8 mouse cellular contexts compared by ENCODE assay signal in the genomic region with DNA sequence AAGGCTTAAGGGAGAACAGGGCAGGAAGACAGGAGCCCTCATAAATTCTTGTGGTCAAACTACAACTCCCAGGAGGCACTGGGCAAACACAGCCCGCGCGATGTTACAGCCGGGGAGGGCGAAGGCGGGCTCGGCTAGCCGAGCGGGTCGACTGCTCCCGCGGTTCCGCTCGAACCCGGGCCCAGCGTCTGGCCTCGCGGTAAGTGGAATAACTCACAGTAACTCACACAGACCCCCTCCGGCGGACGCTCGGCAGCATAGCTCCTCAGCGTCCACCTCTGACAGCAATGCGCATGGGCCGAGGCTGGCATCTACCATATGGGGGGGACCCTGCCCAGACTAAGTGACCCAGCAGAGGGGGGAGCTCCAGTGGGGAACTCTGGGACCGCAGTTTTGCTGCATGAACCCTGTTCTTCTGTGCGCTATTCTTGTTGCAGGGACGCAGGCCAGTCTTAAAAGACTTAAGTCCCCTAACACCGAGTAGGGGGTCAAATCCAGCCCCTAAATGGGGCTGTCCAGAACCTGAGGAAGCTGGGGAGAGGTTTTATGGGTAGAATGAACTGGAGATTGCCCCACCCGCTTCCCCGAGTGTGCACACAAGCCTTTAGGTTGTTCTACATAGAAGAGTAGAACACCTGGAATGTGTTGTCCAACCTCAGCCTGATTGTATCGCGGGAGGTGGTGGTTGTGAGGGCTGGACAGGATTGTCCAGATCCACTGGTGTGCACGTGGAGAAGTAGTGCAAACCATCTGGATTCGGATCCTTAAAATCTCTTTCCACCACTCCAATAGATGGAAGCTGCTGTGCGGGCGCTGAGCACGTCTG. TPM values are rescaled to one million over a fixed set of nuclear protein-coding genes. Genes with fewer than 3 reads are reported as not detected.
DNase-seq lines count a peak whose midpoint lies in the region; ATAC-seq lines count a peak whose summit lies in the region.

Gene Bckdk (plus strand): TSS at position 112 of the 826 bp plus-strand sequence.

- peak; percentile 91 for ATAC-seq in hindbrain, embryonic 12.5 days (ENCODE audit: low FRiP score)

- peak within 1 kb of the TSS; percentile 84 for H3K4me2 ChIP-seq in hindbrain, embryonic 12.5 days (replicated peaks)

- H3K27me3 ChIP-seq in hindbrain, embryonic 12.5 days = no peaks in the 10 kb centered on the region

- H3K36me3 ChIP-seq in hindbrain, embryonic 12.5 days = peaks cover 38% of the 10 kb centered on the region

- 9% methylated on average over 38 of the region's 38 CpGs for WGBS in hindbrain, embryonic 12.5 days

- peak within 1 kb of the TSS; percentile 56 for H3K4me3 ChIP-seq in hindbrain, embryonic 12.5 days

- no peaks in the 10 kb centered on the region for H3K9me3 ChIP-seq in hindbrain, embryonic 12.5 days (replicated peaks)

- peak within 1 kb of the TSS; percentile 70 for H3K27ac ChIP-seq in hindbrain, embryonic 12.5 days

- H3K9ac ChIP-seq in hindbrain, embryonic 12.5 days = peak within 1 kb of the TSS; percentile 80

- peak; percentile 87 for DNase-seq in Muller cell, postnatal 12 days (ENCODE audit: inconsistent ontology term)
- DNase-seq in cerebellum, adult 9-11 months = peak; percentile 85
- DNase-seq in frontal cortex, postnatal 10 days (ENCODE audit: low spot score in 2 of 2) = peak; percentile 80 to 89
- peak; percentile 77 to 78 for DNase-seq in layer of hippocampus, postnatal 14 days (ENCODE audit: low spot score in 2 of 2)
- peak; percentile 74 for DNase-seq in lung, postnatal 14 days
- peak; percentile 84 for DNase-seq in retina, embryonic 14.5 days (ENCODE audit: low spot score)
- DNase-seq in thymus, postnatal 4 days = peak; percentile 81

- peaks cover 10% of the 10 kb centered on the region for H3K4me1 ChIP-seq in hindbrain, embryonic 12.5 days

RNA-seq across cellular contexts. Expression of gene Bckdk, which starts in this region (rescaled TPM):
- 74.4 and 75.1 TPM in 2 replicates for polyA plus RNA-seq in hindbrain, embryonic 12.5 days (2016; fragmentation: Nextera tagmentation; extraction: Ambion mirVana)
- 10 to 100 TPM; 38.5 to 48.9 TPM for total RNA-seq in layer of hippocampus, postnatal 14 days (2021)

Comparison
In these comparisons a context has a peak if more than half of its experiments do, and no peak if none do; other contexts are left out.
1. Peak in every context shown above with its lines: DNase-seq, ATAC-seq, H3K4me3 ChIP-seq and H3K27ac ChIP-seq.